Mouse (Mus musculus) thymus, adult 2 months (tissue): ENCODE data around the gene Plpp6. TPM values are rescaled to one million over a fixed set of nuclear protein-coding genes. Genes with fewer than 3 reads are reported as not detected.

Source experiments
- DNase-seq: peaks from one replicate; pipeline ENCODE4 v3.0.0; 2021
- H3K27ac ChIP-seq: fragments of 200-500 bp; 2 replicates; pipeline ENCODE4 v1.5.1; 2012; ENCODE audit warnings: low read length, control low read depth; ENCODE audit not compliant: control insufficient read depth, insufficient read depth
- H3K27me3 ChIP-seq: fragments of 200-500 bp; 2 replicates; pipeline ENCODE4 v1.6.1; 2012; ENCODE audit warnings: mild to moderate bottlenecking, low read length, moderate library complexity, mixed read lengths; ENCODE audit not compliant: control insufficient read depth, insufficient read depth
- H3K36me3 ChIP-seq: fragments of 200-500 bp; 2 replicates; pipeline ENCODE4 v1.6.1; 2012; ENCODE audit warnings: mild to moderate bottlenecking, low read length, moderate library complexity; ENCODE audit not compliant: control insufficient read depth, insufficient read depth
- H3K4me1 ChIP-seq: fragments of 200-500 bp; replicated peaks from 2 replicates; pipeline ENCODE4 v1.6.1; 2012; ENCODE audit warnings: low read length; ENCODE audit not compliant: control insufficient read depth, insufficient read depth
- H3K4me3 ChIP-seq: fragments of 200-500 bp; 2 replicates; pipeline ENCODE4 v1.5.1; 2012; ENCODE audit warnings: mild to moderate bottlenecking, low read length, control low read depth, moderate library complexity; ENCODE audit not compliant: control insufficient read depth, insufficient read depth
- CTCF ChIP-seq: fragments of 200-500 bp; IDR thresholded peaks from 2 replicates; pipeline ENCODE4 v1.5.1; 2012; ENCODE audit warnings: mild to moderate bottlenecking, control low read depth, low read length, moderate library complexity, borderline replicate concordance; ENCODE audit not compliant: control insufficient read depth, poor library complexity, insufficient read depth; ENCODE audit errors: extremely low read depth
- POLR2A ChIP-seq: fragments of 200-500 bp; IDR thresholded peaks from 2 replicates; pipeline ENCODE4 v1.6.1; 2012; ENCODE audit warnings: mild to moderate bottlenecking, low read length, control low read depth, moderate library complexity; ENCODE audit not compliant: control insufficient read depth, poor library complexity, insufficient read depth; ENCODE audit errors: extremely low read depth
- WGBS: fragments of 180-500 bp; shearing (Covaris S2); methylation state at CpG from one replicate; pipeline ENCODE4 v1.1.7; 2018; 5-methylcytosine and 5-hydroxymethylcytosine counted together
- polyA plus RNA-seq: library from polyadenylated mRNA; depleted of rRNA; stranded (reverse); fragments of >200 nt; gene quantifications from 2 replicates; pipeline ENCODE4 v1.2.3, GENCODE M21; 2012

Plpp6 gene
- polyA plus RNA-seq, 1 experiment, result 12.0 TPM

- Histone ChIP-seq H3K27ac (no peak overlapping the region), H3K4me1 (peaks cover 6% of the 10 kb centered on the region), H3K36me3 (no peaks in the 10 kb centered on the region), H3K4me3 (no peak overlapping the region), H3K27me3 (no peaks in the 10 kb centered on the region)
- no peak for TF ChIP-seq CTCF
- no peak for TF ChIP-seq POLR2A
- 93% methylated on average over 5 of the region's 5 CpGs for WGBS
- DNase-seq, result no peak
Observed at GRCm38 (mm10) chr19:28969231-28969630, 5.5 kb downstream of the Plpp6 start.

GRCm38 (mm10) chr19:28970251-28970650 is 6.5 kb downstream of the Plpp6 start:
- no peak overlapping the region for H3K27ac ChIP-seq
- TF ChIP-seq POLR2A (no peak), CTCF (no peak)
- no peaks in the 10 kb centered on the region for H3K4me1 ChIP-seq
- WGBS, result 92% methylated on average over 11 of the region's 11 CpGs
- no peaks in the 10 kb centered on the region for H3K27me3 ChIP-seq
- no peak for DNase-seq
- no peaks in the 10 kb centered on the region for H3K36me3 ChIP-seq
- no peak overlapping the region for H3K4me3 ChIP-seq

- peak; percentile 81 for DNase-seq
- Histone ChIP-seq H3K27ac (no peak overlapping the region), H3K27me3 (no peaks in the 10 kb centered on the region), H3K36me3 (no peaks in the 10 kb centered on the region), H3K4me1 (no peaks in the 10 kb centered on the region), H3K4me3 (no peak overlapping the region)
- peak; percentile 90 for TF ChIP-seq CTCF
- no peak for TF ChIP-seq POLR2A
- WGBS, result 37% methylated on average over 35 of the region's 35 CpGs
Observed at GRCm38 (mm10) chr19:28974862-28975611, 11.3 kb downstream of the Plpp6 start.

- TF ChIP-seq POLR2A, result no peak
- TF ChIP-seq CTCF, result no peak
- 91% methylated on average over 7 of the region's 7 CpGs for WGBS
- Histone ChIP-seq H3K27me3 (no peaks in the 10 kb centered on the region), H3K27ac (no peak overlapping the region), H3K36me3 (no peaks in the 10 kb centered on the region), H3K4me1 (no peaks in the 10 kb centered on the region), H3K4me3 (no peak overlapping the region)
- no peak for DNase-seq
Observed at GRCm38 (mm10) chr19:28982617-28983016, 18.9 kb downstream of the Plpp6 start.

- H3K36me3 ChIP-seq, result peaks cover under 1% of the 10 kb centered on the region; the same call in 1 of the 2 replicates
- WGBS, result 56% methylated on average over 8 of the region's 8 CpGs
- TF ChIP-seq CTCF (no peak), POLR2A (no peak)
- H3K27me3 ChIP-seq, result no peaks in the 10 kb centered on the region
- H3K4me1 ChIP-seq, result peaks cover 5% of the 10 kb centered on the region; the same call in 1 of the 2 replicates
- DNase-seq, result no peak
- no peak overlapping the region for H3K4me3 ChIP-seq
- no peak overlapping the region for H3K27ac ChIP-seq
Observed at GRCm38 (mm10) chr19:28989515-28989914, 25.8 kb downstream of the Plpp6 start.

- WGBS, result under 1% methylated on average over 37 of the region's 37 CpGs
- Histone ChIP-seq H3K36me3 (peaks cover 8% of the 10 kb centered on the region), H3K27ac (no peak within 1 kb of the TSS), H3K4me1 (peaks cover 7% of the 10 kb centered on the region), H3K27me3 (no peaks in the 10 kb centered on the region), H3K4me3 (peak within 1 kb of the TSS; percentile 77)
- TF ChIP-seq POLR2A, result peak; percentile 87
- TF ChIP-seq CTCF, result no peak; the same call in 1 of the 2 replicates
- peak; percentile 96 for DNase-seq
Observed at GRCm38 (mm10) chr19:28990194-28990589, 26.4 kb downstream of the Plpp6 start, which contains the start of gene Cdc37l1. TSS of gene Cdc37l1 (plus strand) at chr19:28990352.
